Mouse (Mus musculus) forebrain, embryonic 12.5 days (tissue): ENCODE results near the gene Nop16. TPM values are rescaled to one million over a fixed set of nuclear protein-coding genes. Genes with fewer than 3 reads are reported as not detected.

Experiments
- ATAC-seq: fragments of 200-750 bp; cut with Nextera tagmentation; 2 replicates; pipeline ENCODE4 v1.8.0; 2017; ENCODE audit warnings: moderate TSS enrichment; ENCODE audit not compliant: low FRiP score
- H3K27ac ChIP-seq: fragments of 300-500 bp; sonication (generic); 2 replicates; pipeline ENCODE4 v1.5.1; 2016; ENCODE audit warnings: mild to moderate bottlenecking
- H3K27me3 ChIP-seq: fragments of 300-500 bp; sonication (generic); 2 replicates; pipeline ENCODE4 v1.6.1; 2016; ENCODE audit warnings: mild to moderate bottlenecking
- H3K36me3 ChIP-seq: fragments of 300-500 bp; sonication (generic); replicated peaks from 2 replicates; pipeline ENCODE4 v1.6.1; 2016; ENCODE audit warnings: mild to moderate bottlenecking
- H3K4me1 ChIP-seq: fragments of 300-500 bp; sonication (generic); 2 replicates; pipeline ENCODE4 v1.6.1; 2016
- H3K4me2 ChIP-seq: fragments of 300-500 bp; sonication (generic); 2 replicates; pipeline ENCODE4 v1.6.1; 2016; ENCODE audit warnings: mild to moderate bottlenecking, moderate library complexity
- H3K4me3 ChIP-seq: fragments of 300-500 bp; sonication (generic); replicated peaks from 2 replicates; pipeline ENCODE4 v1.5.1; 2016; ENCODE audit warnings: mild to moderate bottlenecking
- H3K9ac ChIP-seq: fragments of 300-500 bp; sonication (generic); 2 replicates; pipeline ENCODE4 v1.6.1; 2016; ENCODE audit warnings: mild to moderate bottlenecking
- H3K9me3 ChIP-seq: fragments of 300-500 bp; sonication (generic); 2 replicates; pipeline ENCODE4 v1.6.1; 2016
- WGBS: fragments of 180-500 bp; shearing (Covaris S2); methylation state at CpG from one replicate; pipeline ENCODE4 v1.1.7; 2016; 5-methylcytosine and 5-hydroxymethylcytosine counted together
- polyA plus RNA-seq: library from polyadenylated mRNA; unstranded; fragments of >200 nt; fragmentation: Nextera tagmentation; extraction: Ambion mirVana; gene quantifications from 2 replicates; pipeline ENCODE4 v1.2.1, GENCODE M21; 2016

Nop16 gene
- polyA plus RNA-seq, 1 experiment from 2014 or later: 62.0 TPM

DNA sequence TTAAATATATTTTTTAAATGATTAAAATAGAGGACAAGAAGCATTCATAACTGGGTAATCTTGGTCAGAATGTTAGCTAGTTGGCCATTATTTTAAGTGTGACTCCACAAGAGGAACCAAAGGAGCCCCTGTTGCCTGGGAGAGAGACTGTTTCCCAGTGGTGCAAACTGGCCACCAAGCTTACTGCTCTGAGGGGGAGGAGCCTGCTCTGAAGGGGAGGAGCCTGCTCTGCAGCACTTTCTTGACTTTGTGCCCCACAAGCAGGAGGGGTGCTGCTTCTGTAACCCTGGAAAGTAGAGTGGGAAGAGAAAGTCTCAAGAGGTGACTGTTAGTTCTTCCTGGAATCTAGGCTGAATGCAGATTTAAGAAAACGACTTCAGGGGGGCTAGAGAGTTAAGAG, 20.6 kb downstream of the Nop16 start:
- Histone ChIP-seq H3K4me1 (peaks cover 10% of the 10 kb centered on the region), H3K9ac (no peak overlapping the region), H3K27ac (no peak overlapping the region), H3K4me3 (no peak overlapping the region), H3K9me3 (no peaks in the 10 kb centered on the region), H3K27me3 (peaks cover 10% of the 10 kb centered on the region), H3K4me2 (no peak overlapping the region), H3K36me3 (no peaks in the 10 kb centered on the region)
- WGBS: 67% methylated on average over 1 of the region's 1 CpGs
- ATAC-seq: no peak

DNA sequence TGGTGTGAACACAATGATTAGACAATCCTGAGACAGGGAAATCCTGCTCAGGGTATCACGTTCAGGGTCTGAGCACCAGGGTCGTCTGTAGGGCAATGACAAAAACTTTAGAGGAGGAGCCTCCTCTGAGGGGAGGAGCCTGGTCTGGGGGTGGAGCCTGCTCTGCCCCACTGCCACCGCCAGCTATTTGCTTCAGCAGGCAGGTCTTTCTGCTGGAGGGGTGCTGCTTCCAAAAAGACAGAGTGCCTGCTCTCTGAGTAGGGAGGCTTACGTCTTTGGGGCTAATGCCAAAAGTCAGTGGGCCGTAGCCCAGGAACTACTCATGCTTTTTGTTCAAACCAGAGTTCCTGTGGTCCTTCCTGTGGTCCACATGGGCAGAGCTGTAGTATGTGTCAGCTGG, 21.5 kb downstream of the Nop16 start:
- Histone ChIP-seq H3K4me3 (no peak overlapping the region), H3K9ac (no peak overlapping the region), H3K27me3 (peaks cover 1% of the 10 kb centered on the region; the same call in 1 of the 2 replicates), H3K4me1 (peaks cover 16% of the 10 kb centered on the region), H3K27ac (no peak overlapping the region), H3K36me3 (no peaks in the 10 kb centered on the region), H3K4me2 (no peak overlapping the region), H3K9me3 (no peaks in the 10 kb centered on the region)
- WGBS: 42% methylated on average over 5 of the region's 5 CpGs
- ATAC-seq: no peak

DNA sequence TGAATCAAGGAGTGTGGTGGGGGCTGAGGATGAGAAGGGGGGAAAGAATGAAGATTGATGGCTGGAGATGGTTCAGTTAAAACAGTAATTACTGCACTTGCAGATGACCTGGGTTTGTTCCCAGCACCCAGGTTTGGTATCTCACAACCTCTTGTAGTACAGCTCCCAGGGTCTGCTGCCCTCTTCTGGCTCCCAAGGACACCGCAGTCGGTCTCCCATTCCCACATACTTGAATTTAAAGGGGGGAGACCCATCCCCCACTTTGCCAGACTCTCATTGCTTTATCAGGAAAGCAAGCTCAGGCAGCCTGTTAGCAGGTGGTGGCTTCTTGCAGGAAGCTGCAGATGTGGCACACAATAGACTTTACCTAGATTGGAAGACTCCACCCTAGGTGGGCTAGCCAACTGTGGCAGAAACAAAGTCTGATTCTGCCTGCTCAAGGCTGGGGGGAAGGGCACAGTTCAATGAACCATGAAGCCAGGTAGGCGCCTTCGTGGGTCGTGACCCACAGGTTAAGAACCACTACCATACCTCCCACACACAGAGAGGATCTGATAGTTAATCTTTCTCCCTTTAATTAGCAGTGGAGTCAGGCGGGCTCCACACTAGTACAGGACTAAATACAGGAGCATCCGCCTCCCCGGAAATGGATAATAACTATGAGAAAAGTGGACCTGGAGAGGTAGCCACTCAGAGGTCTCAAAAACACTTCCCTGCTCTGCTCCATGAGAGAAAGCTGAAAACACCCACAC, 24.1 kb downstream of the Nop16 start:
- Histone ChIP-seq H3K9me3 (no peaks in the 10 kb centered on the region), H3K27ac (0 out of 2 replicates have a peak overlapping the region, but pooled peaks have one; percentile 16), H3K36me3 (peaks cover 23% of the 10 kb centered on the region), H3K4me1 (peaks cover 19% of the 10 kb centered on the region), H3K9ac (peak overlapping the region; percentile 98; the same call in 1 of the 2 replicates), H3K4me2 (peak overlapping the region; percentile 87), H3K4me3 (peak overlapping the region; percentile 97), H3K27me3 (no peaks in the 10 kb centered on the region)
- no peak; the same call in none of the 2 replicates for ATAC-seq
- 36% methylated on average over 8 of the region's 8 CpGs for WGBS

DNA sequence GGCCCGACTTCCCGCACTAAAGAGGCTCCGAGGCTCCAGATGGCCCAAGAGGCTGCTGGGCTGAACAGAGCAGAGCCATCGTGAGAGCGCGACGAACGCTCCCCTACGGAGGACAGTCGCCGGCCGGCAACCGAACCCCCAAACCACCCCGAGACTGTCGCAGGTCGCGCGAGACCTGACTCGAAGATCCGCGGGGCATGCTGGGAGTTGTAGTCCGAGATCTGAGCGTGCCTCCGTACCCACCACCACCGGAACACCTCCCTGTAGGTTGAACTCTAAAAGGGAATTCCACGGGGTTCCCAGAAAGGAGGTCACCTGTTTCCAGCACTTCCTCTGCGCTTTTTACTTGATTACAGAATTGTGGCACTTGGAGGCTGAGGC, 24.7 kb downstream of the Nop16 start, which contains the start of gene 4833439L19Rik:
Gene 4833439L19Rik, minus strand, starts transcription at position 235 of the 381 bp plus-strand sequence.
- Histone ChIP-seq H3K9ac (peak within 1 kb of the TSS; percentile 98), H3K4me1 (peaks cover 19% of the 10 kb centered on the region), H3K4me3 (peak within 1 kb of the TSS; percentile 97), H3K9me3 (no peaks in the 10 kb centered on the region), H3K36me3 (peaks cover 29% of the 10 kb centered on the region), H3K4me2 (peak within 1 kb of the TSS; percentile 87), H3K27ac (peak within 1 kb of the TSS; percentile 84), H3K27me3 (no peaks in the 10 kb centered on the region)
- ATAC-seq: peak; percentile 98
- WGBS: under 1% methylated on average over 27 of the region's 27 CpGs

DNA sequence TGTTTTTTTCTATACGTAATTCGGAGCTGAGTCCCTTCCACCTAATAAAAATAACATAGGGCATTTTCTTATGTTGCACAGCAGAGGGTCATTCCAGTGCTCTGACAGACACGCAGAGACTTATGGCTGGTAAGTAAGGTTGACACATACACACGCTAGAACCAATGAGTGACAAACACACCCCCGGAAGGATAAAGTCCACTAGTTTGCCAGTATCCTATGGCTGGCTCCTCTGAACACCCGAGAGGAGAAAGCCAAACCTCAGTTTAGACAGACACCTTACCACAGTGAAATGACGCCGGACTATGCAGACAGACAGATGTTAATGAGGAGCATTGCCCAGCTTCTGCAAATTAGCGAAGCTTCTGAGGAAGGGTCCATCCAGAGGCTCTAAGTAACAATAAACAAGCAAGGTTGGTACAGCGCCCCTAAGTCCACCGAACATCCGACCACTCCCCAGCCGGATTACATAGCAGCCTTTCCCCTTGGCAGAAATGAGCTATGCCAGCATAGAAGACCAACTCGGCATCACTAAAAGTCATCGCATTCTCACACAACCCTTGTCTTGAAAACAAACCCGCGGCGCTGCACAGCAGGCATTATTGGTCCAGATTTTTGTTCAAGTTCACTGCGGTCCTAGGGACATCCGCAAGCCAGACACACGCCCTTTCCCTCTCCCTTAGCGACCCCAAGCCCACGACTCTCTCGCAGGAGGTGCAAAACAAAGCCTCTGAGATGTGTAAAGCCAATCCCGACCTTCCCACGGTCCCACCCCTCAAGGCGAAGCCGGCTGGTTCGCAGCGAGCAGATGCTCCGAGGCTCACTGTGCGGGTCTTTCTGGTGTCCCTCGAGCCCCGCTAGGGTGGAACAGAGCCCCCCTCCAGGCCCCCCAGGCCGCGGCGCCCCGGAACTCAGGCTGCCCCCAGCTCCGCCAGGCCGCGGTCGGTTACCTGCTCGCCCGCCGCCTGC, 25.4 kb downstream of the Nop16 start:
- H3K27ac ChIP-seq: peak overlapping the region; percentile 84
- H3K9ac ChIP-seq: peak overlapping the region; percentile 98
- H3K9me3 ChIP-seq: no peaks in the 10 kb centered on the region
- peak overlapping the region; percentile 97 for H3K4me3 ChIP-seq
- H3K36me3 ChIP-seq: peaks cover 35% of the 10 kb centered on the region
- WGBS: 12% methylated on average over 45 of the region's 45 CpGs
- no peaks in the 10 kb centered on the region for H3K27me3 ChIP-seq
- peaks cover 19% of the 10 kb centered on the region for H3K4me1 ChIP-seq
- peak overlapping the region; percentile 87 for H3K4me2 ChIP-seq
- ATAC-seq: peak; percentile 67

DNA sequence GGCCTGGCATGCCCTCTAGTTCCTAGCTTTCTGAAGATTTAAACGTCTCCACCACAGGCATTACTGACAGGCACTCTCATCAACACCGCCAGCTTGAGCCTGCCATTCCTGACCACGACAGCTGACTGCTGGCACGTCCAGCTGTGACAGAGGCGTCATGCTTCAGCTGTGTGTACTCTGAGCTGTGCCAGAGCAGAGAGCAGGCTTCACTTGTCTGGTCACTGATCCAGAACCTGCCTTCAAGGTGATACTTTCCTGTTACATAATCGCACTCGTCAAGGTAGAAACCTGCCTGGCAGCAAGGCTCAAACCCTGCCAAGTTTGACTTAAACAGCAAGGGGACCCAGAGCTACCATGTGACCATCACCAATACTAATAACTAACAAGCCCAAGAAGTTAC, 27.3 kb downstream of the Nop16 start:
- peaks cover 54% of the 10 kb centered on the region for H3K36me3 ChIP-seq
- peaks cover 19% of the 10 kb centered on the region for H3K4me1 ChIP-seq
- H3K4me3 ChIP-seq: no peak overlapping the region
- no peaks in the 10 kb centered on the region for H3K9me3 ChIP-seq
- H3K27me3 ChIP-seq: no peaks in the 10 kb centered on the region
- no peak overlapping the region for H3K9ac ChIP-seq
- no peak for ATAC-seq
- H3K27ac ChIP-seq: no peak overlapping the region
- no peak overlapping the region for H3K4me2 ChIP-seq
- WGBS: 87% methylated on average over 7 of the region's 7 CpGs

DNA sequence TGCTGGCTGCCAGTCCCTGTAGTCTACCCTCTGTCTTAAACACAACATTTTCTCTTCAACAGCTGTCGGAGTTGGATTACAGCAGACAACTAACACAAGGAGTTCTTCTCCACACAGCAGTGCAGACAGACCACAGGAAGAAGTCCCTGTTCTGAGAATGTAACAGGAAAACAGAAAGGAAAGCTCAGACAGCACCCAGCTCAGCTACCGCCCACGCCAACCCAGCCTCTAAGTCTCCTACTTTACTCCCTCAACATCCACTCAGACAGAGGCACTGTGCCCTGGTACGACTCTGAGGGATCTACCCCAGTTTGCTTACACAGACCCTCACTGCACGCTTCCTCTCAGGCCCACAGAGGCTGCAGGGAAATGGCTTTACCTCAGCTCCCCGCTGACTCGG, 29.3 kb downstream of the Nop16 start:
- ATAC-seq: no peak
- Histone ChIP-seq H3K4me3 (no peak overlapping the region), H3K4me2 (no peak overlapping the region), H3K27me3 (no peaks in the 10 kb centered on the region), H3K9me3 (no peaks in the 10 kb centered on the region), H3K36me3 (peaks cover 73% of the 10 kb centered on the region), H3K27ac (no peak overlapping the region), H3K4me1 (peaks cover 19% of the 10 kb centered on the region), H3K9ac (no peak overlapping the region)
- 98% methylated on average over 7 of the region's 7 CpGs for WGBS

DNA sequence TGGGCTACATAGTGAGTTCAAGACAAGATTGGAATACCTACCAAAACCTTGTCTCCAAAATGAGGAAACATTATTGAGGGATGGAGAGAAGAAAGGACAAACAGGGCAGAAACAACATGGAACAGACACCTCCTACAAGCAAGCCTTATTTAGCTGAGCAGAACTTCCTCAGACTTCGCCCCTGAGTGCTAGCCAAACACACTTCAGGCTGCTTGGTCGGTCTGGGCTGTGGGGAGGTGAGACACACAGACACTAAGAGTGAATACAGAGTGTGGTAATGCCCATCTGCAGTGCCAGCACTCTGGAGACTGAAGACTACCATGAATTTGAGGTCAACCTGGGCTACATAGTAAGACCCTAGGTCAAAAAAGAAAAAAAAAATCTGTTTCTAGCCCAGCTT, 30.2 kb downstream of the Nop16 start:
- Histone ChIP-seq H3K36me3 (peaks cover 81% of the 10 kb centered on the region), H3K27ac (no peak overlapping the region), H3K27me3 (no peaks in the 10 kb centered on the region), H3K4me2 (no peak overlapping the region), H3K4me1 (peaks cover 19% of the 10 kb centered on the region), H3K4me3 (no peak overlapping the region), H3K9me3 (no peaks in the 10 kb centered on the region), H3K9ac (no peak overlapping the region)
- no peak for ATAC-seq
- 90% methylated on average over 2 of the region's 2 CpGs for WGBS

DNA sequence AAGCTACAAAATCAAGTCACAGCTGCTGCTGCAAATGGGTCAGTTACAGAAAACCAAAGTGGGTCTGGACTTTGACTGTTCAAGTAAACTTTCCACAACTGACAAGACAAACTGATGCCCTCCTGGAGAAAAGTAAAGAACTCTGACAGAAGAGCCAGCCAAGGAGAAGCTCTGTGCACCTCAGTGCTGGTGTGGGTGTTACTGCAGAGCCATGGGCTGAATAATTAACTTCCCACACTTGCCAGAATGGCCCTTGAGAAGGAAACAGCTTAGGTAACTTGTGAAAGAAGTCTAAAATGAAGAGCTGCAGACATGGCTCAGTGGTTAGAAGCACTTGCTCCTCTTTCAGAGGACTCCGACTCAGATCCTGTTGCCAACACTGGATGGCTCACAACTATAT, 32.2 kb downstream of the Nop16 start:
- no peak overlapping the region for H3K4me3 ChIP-seq
- H3K9ac ChIP-seq: no peak overlapping the region
- H3K4me1 ChIP-seq: 0 out of 2 replicates have a peak, but pooled peaks cover 2% of the 10 kb centered on the region
- no peak overlapping the region for H3K27ac ChIP-seq
- peaks cover 93% of the 10 kb centered on the region for H3K36me3 ChIP-seq
- WGBS: 90% methylated on average over 1 of the region's 1 CpGs
- no peaks in the 10 kb centered on the region for H3K27me3 ChIP-seq
- ATAC-seq: no peak
- H3K9me3 ChIP-seq: no peaks in the 10 kb centered on the region
- H3K4me2 ChIP-seq: no peak overlapping the region

DNA sequence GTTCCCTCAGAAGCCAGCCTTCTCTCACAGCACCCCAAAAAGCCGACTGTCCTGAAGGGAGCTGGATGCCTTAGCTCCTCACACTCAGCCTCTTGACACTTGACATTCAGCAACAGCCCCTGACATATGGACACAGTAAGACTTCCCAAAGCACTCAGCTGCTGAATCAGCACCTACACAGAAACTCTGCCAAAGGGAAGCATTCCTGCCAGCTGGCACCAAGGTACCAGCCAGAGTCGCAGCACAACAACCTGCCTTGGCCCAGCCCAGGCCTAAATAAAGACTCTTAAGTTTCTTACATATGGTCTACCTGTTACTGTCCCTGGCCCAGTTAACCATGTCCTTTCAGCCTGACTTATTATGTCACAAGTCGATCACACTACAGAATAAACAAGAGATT, 33.1 kb downstream of the Nop16 start:
- Histone ChIP-seq H3K36me3 (peaks cover 95% of the 10 kb centered on the region), H3K4me2 (no peak overlapping the region), H3K4me3 (no peak overlapping the region), H3K27me3 (no peaks in the 10 kb centered on the region), H3K27ac (no peak overlapping the region), H3K9me3 (no peaks in the 10 kb centered on the region), H3K4me1 (no peaks in the 10 kb centered on the region), H3K9ac (no peak overlapping the region)
- no peak for ATAC-seq
- WGBS: 90% methylated on average over 3 of the region's 3 CpGs

DNA sequence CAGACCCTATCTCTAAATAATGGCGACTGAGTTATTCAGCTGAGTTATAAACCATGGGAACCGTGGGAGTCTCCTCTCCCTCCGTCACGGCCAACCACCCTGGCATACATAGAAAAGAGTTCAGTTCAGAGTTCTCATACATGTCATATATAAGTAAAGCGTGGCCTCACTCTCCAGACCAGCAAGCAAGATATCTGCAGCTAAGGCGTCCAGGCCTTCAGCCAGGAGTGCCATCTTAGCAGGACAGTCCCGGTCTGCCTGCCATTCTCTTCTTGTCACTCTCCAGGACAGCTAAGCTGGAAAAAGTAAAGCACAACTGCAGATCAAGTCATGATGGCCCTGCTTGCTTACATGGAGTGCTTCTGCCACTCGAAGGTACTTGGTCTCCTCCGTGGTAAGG, 33.7 kb downstream of the Nop16 start:
- H3K27me3 ChIP-seq: no peaks in the 10 kb centered on the region
- no peak overlapping the region for H3K27ac ChIP-seq
- peaks cover 95% of the 10 kb centered on the region for H3K36me3 ChIP-seq
- H3K9me3 ChIP-seq: no peaks in the 10 kb centered on the region
- no peak overlapping the region for H3K4me3 ChIP-seq
- no peak overlapping the region for H3K4me2 ChIP-seq
- H3K9ac ChIP-seq: no peak overlapping the region
- H3K4me1 ChIP-seq: no peaks in the 10 kb centered on the region
- 93% methylated on average over 9 of the region's 9 CpGs for WGBS
- no peak for ATAC-seq

DNA sequence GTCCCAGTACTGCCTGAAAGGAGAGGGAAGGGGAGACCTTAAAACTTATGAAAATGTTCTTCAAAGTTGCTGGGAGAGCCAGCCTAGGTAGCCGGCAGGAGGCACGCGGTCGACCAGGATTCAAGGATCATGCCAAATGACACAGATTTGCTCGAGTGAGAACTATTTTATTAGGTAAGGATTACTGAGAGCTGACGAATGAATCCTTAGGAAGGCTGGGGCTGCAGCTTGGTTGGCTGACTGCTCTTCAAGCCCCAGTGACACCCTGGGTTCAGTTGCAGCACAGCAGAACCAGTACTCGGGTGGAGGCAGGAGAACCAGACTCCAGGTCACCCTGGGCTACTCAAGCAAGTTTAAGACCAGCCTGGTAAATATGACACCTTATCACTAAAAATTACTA, 41.9 kb downstream of the Nop16 start:
- H3K27me3 ChIP-seq: no peaks in the 10 kb centered on the region
- no peak overlapping the region for H3K27ac ChIP-seq
- no peak overlapping the region for H3K9ac ChIP-seq
- ATAC-seq: no peak
- H3K4me2 ChIP-seq: no peak overlapping the region
- no peaks in the 10 kb centered on the region for H3K9me3 ChIP-seq
- H3K4me3 ChIP-seq: no peak overlapping the region
- 84% methylated on average over 7 of the region's 7 CpGs for WGBS
- H3K36me3 ChIP-seq: peaks cover 57% of the 10 kb centered on the region
- no peaks in the 10 kb centered on the region for H3K4me1 ChIP-seq
